Mouse (Mus musculus) cerebellum, adult 2 months (tissue): Measurements from ENCODE around the gene Cnnm4. TPM values are rescaled to one million over a fixed set of nuclear protein-coding genes. Genes with fewer than 3 reads are reported as not detected.

Experiments used
- DNase-seq, 2 experiments: peaks; one replicate each; pipeline ENCODE4 v3.0.0; 2021
- H3K27ac ChIP-seq: fragments of 200-500 bp; 2 replicates; pipeline ENCODE4 v1.5.1; 2012; ENCODE audit warnings: low read length, control low read depth, inconsistent platforms; ENCODE audit not compliant: insufficient read depth
- H3K27me3 ChIP-seq: fragments of 200-500 bp; 2 replicates; pipeline ENCODE4 v1.6.1; 2012; ENCODE audit warnings: inconsistent platforms, mild to moderate bottlenecking, low read length, moderate library complexity; ENCODE audit not compliant: control insufficient read depth, insufficient read depth
- H3K4me1 ChIP-seq: fragments of 200-500 bp; 2 replicates; pipeline ENCODE4 v1.6.1; 2011; ENCODE audit warnings: low read length; ENCODE audit not compliant: control insufficient read depth, insufficient read depth
- H3K4me3 ChIP-seq: fragments of 200-500 bp; replicated peaks from 2 replicates; pipeline ENCODE3; 2011; ENCODE audit warnings: mild to moderate bottlenecking, low read depth, low read length, control low read depth; ENCODE audit not compliant: insufficient read depth
- CTCF ChIP-seq: fragments of 200-500 bp; IDR thresholded peaks from 2 replicates; pipeline ENCODE4 v1.5.1; 2011; ENCODE audit warnings: low read depth, mild to moderate bottlenecking, control low read depth, low read length, moderate library complexity, borderline replicate concordance; ENCODE audit not compliant: insufficient read depth
- POLR2A ChIP-seq: fragments of 200-500 bp; IDR thresholded peaks from 2 replicates; pipeline ENCODE4 v1.6.1; 2011; ENCODE audit warnings: low read length, control low read depth, borderline replicate concordance; ENCODE audit not compliant: insufficient read depth
- WGBS: fragments of 180-500 bp; shearing (Covaris S2); methylation state at CpG from one replicate; pipeline ENCODE4 v1.1.7; 2018; 5-methylcytosine and 5-hydroxymethylcytosine counted together
- polyA plus RNA-seq: library from polyadenylated mRNA; depleted of rRNA; stranded (reverse); fragments of >200 nt; gene quantifications from 2 replicates; pipeline ENCODE4 v1.2.3, GENCODE M21; 2012

Cnnm4 gene
- polyA plus RNA-seq, 1 experiment, result 12.2 TPM

DNA sequence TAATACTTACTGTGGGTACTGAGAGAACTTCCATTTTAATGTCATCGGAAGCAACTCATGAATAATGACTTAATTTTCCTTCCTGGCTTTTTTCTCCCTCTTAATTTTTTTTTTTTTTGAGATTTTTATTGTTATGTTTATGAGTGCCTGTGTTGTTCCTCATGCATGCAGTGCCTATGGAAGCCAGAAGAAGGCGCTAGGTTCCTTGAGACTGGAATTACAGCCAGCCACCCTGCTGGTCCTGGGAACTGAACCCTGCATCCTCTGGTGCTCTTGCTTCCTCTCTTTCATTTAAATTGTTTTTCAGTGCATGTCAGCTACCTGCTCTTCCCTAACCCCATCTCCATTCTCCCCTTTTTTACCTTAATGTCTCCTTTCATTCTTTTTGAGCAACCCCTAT is 42.3 kb downstream of the Cnnm4 start:
- TF ChIP-seq CTCF, result peak; percentile 70
- no peak for TF ChIP-seq POLR2A
- peaks cover 31% of the 10 kb centered on the region for H3K4me1 ChIP-seq
- H3K27ac ChIP-seq, result no peak overlapping the region
- peak overlapping the region; percentile 38 for H3K4me3 ChIP-seq
- DNase-seq, result peak; percentile 66
- 27% methylated on average over 2 of the region's 2 CpGs for WGBS
- no peaks in the 10 kb centered on the region for H3K27me3 ChIP-seq

DNA sequence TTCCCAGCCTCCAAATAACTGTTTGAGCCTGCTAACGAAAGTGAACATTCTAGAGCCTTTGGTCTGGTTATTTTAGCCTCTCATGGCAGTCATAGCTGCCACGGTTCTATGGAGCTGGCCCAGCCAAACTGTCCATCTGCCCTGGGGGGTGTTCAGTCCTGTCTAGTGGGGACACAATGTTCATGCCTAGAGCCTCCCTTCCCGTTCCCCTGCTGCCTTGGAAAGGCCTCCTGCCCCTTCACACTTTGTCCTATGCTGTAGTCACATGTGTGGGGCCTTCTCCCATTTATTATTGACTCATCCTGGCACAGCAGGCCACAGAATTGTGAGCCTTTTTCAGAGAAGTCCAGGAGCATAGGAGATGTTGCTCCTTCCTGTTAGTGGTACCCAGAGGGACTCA is 46.8 kb downstream of the Cnnm4 start:
- 10% methylated on average over 3 of the region's 3 CpGs for WGBS
- peak; percentile 38 to 46 for DNase-seq
- peak overlapping the region; percentile 66 for H3K27ac ChIP-seq
- H3K4me3 ChIP-seq, result no peak overlapping the region
- H3K27me3 ChIP-seq, result no peaks in the 10 kb centered on the region
- TF ChIP-seq CTCF (no peak), POLR2A (no peak)
- H3K4me1 ChIP-seq, result peaks cover 41% of the 10 kb centered on the region

DNA sequence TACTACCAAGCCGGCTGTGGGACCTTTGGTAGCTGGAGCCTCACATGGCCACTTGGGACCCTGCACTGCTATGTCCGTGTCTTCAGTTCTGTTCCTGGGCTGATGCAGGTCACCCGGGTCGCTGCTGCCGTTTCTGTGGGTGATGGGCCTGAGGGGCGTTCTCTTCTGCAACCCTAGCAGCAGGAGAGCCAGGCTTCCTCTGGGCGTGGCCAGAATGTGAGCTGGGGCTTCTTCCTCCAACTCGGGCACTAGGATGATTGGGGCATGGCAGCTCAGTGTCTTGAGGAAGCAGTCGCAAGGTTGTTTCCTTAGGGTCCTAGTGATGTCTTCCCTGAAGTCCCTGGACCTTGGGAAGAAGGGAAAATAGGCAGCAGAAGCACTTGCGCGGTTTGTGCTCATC is 48.2 kb downstream of the Cnnm4 start:
- WGBS, result 81% methylated on average over 11 of the region's 11 CpGs
- H3K27ac ChIP-seq, result no peak overlapping the region
- no peak for DNase-seq
- H3K27me3 ChIP-seq, result no peaks in the 10 kb centered on the region
- no peak for TF ChIP-seq CTCF
- no peak for TF ChIP-seq POLR2A
- H3K4me1 ChIP-seq, result peaks cover 42% of the 10 kb centered on the region
- no peak overlapping the region for H3K4me3 ChIP-seq

DNA sequence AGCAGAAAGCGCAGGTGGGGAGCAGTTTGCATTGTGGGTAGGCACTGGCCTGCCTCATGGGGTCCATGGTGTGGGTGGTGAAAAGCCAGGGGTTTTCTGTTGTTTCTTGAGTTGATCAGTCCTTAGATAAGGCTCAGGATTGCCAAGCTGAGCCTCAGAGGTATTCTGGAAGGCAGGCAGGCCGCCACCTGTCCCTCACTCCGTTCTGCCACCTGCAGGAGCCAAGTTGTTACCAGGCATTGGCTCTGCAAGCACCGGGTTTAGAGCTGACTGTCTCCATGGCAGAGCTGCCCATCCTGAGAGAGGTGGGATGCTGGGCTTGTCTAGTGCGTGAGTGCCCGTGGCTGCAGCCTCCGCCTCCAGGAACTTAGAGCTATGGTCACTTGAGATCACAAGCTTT is 50.8 kb downstream of the Cnnm4 start:
- Histone ChIP-seq H3K27me3 (no peaks in the 10 kb centered on the region), H3K4me3 (no peak overlapping the region), H3K4me1 (peaks cover 26% of the 10 kb centered on the region), H3K27ac (no peak overlapping the region)
- no peak; the same call in 1 of the 2 replicates for TF ChIP-seq CTCF
- TF ChIP-seq POLR2A, result no peak
- no peak for DNase-seq
- WGBS, result 44% methylated on average over 7 of the region's 7 CpGs

DNA sequence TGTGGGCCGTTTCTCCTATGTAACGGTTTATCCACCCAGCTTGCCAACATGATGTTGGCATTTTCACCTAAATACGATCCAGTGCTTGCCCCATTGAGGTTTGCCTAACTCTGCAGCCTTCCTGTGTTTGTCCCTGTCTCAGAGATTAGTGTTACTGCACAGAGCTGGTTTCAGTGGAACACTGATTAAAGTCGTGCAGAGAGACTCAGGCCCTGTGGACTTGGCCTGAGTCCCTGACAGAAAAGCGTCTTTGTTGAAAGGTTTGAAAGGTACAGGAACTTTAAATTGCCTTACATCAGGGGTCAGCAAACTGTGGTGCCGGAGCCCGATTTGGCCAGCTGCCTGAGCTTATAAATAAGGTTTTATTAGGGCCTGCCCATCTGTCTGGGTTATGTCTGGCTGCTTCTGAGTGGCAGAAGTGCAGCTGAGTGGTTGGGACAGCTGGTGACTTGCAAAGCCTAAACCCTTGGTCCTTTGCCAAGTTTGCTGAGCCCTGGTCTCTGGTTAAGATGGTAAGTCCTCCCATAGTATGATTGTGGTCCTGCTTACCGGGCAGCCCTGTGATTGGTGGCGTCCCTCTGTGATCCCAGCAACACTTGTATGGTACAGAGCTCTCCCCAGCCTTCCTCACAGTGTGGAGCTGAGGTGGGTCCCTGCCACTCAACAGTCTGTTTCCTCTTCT is 52.1 kb downstream of the Cnnm4 start:
- Histone ChIP-seq H3K4me3 (no peak overlapping the region), H3K27me3 (no peaks in the 10 kb centered on the region), H3K27ac (no peak overlapping the region), H3K4me1 (peaks cover 19% of the 10 kb centered on the region)
- TF ChIP-seq POLR2A (no peak), CTCF (no peak)
- DNase-seq, result no peak
- WGBS, result 26% methylated on average over 9 of the region's 9 CpGs

DNA sequence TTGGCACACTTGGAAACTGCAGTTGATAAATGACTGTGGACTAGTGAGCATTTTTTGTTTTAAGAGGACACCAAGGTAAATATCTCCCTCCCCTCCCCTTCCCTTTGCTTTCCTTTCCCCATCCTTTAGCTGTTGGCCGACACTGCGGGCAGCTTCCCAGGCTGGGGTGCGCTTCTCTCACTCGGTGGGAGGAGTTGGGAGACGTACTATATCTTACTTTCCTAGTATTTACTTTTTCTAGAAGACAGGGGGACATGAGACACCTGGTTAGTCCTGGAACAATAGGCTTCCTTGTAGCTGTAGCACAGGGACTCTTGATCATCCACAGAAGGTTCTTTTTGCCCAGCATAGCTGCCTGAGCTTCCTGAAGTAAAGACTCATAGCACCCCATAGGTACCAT is 52.6 kb downstream of the Cnnm4 start:
- DNase-seq, result no peak
- no peaks in the 10 kb centered on the region for H3K27me3 ChIP-seq
- H3K27ac ChIP-seq, result no peak overlapping the region
- TF ChIP-seq CTCF, result no peak
- no peak for TF ChIP-seq POLR2A
- WGBS, result 52% methylated on average over 5 of the region's 5 CpGs
- H3K4me3 ChIP-seq, result no peak overlapping the region
- H3K4me1 ChIP-seq, result peaks cover 14% of the 10 kb centered on the region

DNA sequence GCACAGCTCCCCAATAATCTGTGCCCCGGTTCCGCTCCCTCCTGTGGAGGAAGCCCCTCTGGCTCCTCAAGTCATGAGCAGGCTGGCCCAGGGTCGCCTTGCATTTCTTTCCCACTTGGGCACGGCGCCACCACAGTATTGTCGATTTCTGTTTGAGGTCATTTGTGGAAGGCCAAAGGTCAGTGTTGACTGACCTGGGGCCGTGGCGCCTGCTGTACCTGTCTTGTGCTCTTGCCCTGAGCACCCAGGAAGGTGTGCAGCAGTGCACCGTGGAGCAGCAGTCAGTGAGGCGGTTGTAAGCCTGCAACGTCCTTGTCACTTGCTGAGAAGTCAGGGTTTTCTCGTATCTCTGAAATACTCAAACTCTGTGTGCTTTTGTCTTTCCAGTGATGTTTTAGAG is 54.4 kb downstream of the Cnnm4 start:
- Histone ChIP-seq H3K27me3 (no peaks in the 10 kb centered on the region), H3K4me3 (no peak overlapping the region), H3K27ac (no peak overlapping the region), H3K4me1 (peaks cover 14% of the 10 kb centered on the region)
- 82% methylated on average over 12 of the region's 12 CpGs for WGBS
- DNase-seq, result no peak
- no peak for TF ChIP-seq CTCF
- TF ChIP-seq POLR2A, result no peak

DNA sequence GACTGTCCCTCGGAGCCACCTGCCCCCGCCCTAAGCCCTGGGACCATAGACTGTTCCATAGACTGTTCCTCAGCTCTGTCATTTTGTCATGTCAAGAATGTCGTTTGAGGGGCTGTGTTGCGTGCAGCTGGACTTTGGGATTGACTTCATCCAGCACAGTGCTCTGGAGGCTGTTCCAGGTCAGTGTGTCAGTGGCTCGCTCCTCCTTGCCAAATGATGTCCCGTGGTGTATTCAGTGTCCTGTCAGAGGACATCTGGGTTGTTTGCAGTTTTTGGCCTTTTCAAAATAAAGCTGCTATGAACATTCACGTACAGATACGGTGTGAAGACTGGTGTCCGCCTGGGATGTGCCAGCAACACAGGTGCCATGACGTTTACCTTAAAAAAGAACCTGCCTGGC is 55.5 kb downstream of the Cnnm4 start:
- H3K4me1 ChIP-seq, result peaks cover 14% of the 10 kb centered on the region
- H3K27ac ChIP-seq, result no peak overlapping the region
- DNase-seq, result no peak
- no peak for TF ChIP-seq CTCF
- TF ChIP-seq POLR2A, result no peak
- H3K4me3 ChIP-seq, result no peak overlapping the region
- H3K27me3 ChIP-seq, result no peaks in the 10 kb centered on the region
- WGBS, result 45% methylated on average over 10 of the region's 10 CpGs
